Mouse (Mus musculus) urinary bladder, adult 18-20 months (tissue): ENCODE data around the gene 4930568D16Rik.
A peak's percentile ranks its signal among the peaks of the same experiment; 100 is the strongest.

ENCODE experiments used
- DNase-seq, 2 experiments: peaks; one replicate each; pipeline ENCODE4 v3.0.0; 2022; ENCODE audit warnings: low spot score in 2 of 2, mixed read lengths in 2 of 2

The 4930568D16Rik gene

GRCm38 (mm10) chr2:35367629-35368028 lies at the start of gene 4930568D16Rik:
Gene 4930568D16Rik, minus strand, starts transcription at chr2:35367729.
- DNase-seq, result no peak

GRCm38 (mm10) chr2:35417231-35417630 lies 49.7 kb upstream of the 4930568D16Rik start:
- DNase-seq, result no peak

GRCm38 (mm10) chr2:35416473-35416872 lies 48.9 kb upstream of the 4930568D16Rik start:
- DNase-seq, result no peak

GRCm38 (mm10) chr2:35412810-35413209 lies 45.3 kb upstream of the 4930568D16Rik start:
- no peak for DNase-seq

GRCm38 (mm10) chr2:35412246-35412645 lies 44.7 kb upstream of the 4930568D16Rik start:
- DNase-seq, result no peak

- no peak for DNase-seq
These were observed 44.2 kb upstream of the 4930568D16Rik start for GRCm38 (mm10) chr2:35411640-35412190.

GRCm38 (mm10) chr2:35409466-35409865 lies 41.9 kb upstream of the 4930568D16Rik start:
- DNase-seq, result no peak

- DNase-seq, result no peak
These were observed 41.0 kb upstream of the 4930568D16Rik start for GRCm38 (mm10) chr2:35408409-35409110.

GRCm38 (mm10) chr2:35407878-35408277 lies 40.3 kb upstream of the 4930568D16Rik start:
- DNase-seq, result no peak

GRCm38 (mm10) chr2:35407266-35407665 lies 39.7 kb upstream of the 4930568D16Rik start:
- DNase-seq, result no peak

- no peak for DNase-seq
These were observed 39.1 kb upstream of the 4930568D16Rik start for GRCm38 (mm10) chr2:35406611-35407010.

- DNase-seq, result no peak
These were observed 34.9 kb upstream of the 4930568D16Rik start for GRCm38 (mm10) chr2:35402391-35402790.

GRCm38 (mm10) chr2:35400739-35401138 lies 33.2 kb upstream of the 4930568D16Rik start:
- DNase-seq, result no peak

- DNase-seq, result peak; percentile 28 to 52
These were observed 30.8 kb upstream of the 4930568D16Rik start for GRCm38 (mm10) chr2:35398184-35398828.

- DNase-seq, result peak; percentile 37 to 42
These were observed 30.2 kb upstream of the 4930568D16Rik start for GRCm38 (mm10) chr2:35397590-35398173.

GRCm38 (mm10) chr2:35397096-35397495 lies 29.6 kb upstream of the 4930568D16Rik start, which contains the start of gene 4930402F06Rik:
Gene 4930402F06Rik, minus strand, starts transcription at chr2:35397175.
- no peak for DNase-seq

- no peak for DNase-seq
These were observed 17.9 kb upstream of the 4930568D16Rik start for GRCm38 (mm10) chr2:35385441-35385871.

- no peak for DNase-seq
These were observed 11.8 kb upstream of the 4930568D16Rik start for GRCm38 (mm10) chr2:35379306-35379705.

GRCm38 (mm10) chr2:35377600-35377999 lies 10.1 kb upstream of the 4930568D16Rik start:
- no peak for DNase-seq

GRCm38 (mm10) chr2:35373003-35373402 lies 5.5 kb upstream of the 4930568D16Rik start:
- no peak for DNase-seq

- no peak for DNase-seq
These were observed 3.2 kb upstream of the 4930568D16Rik start for GRCm38 (mm10) chr2:35370686-35371085.

GRCm38 (mm10) chr2:35349184-35349583 lies 18.3 kb downstream of the 4930568D16Rik start:
- no peak for DNase-seq
